Mouse (Mus musculus): ENCODE results near the gene Ctu2. TPM values are rescaled to one million over a fixed set of nuclear protein-coding genes. Genes with fewer than 3 reads are reported as not detected.

Gene Ctu2
- total and polyA plus RNA-seq, 2 experiments from 2014 or later: 52.6 to 99.5 TPM

DNA sequence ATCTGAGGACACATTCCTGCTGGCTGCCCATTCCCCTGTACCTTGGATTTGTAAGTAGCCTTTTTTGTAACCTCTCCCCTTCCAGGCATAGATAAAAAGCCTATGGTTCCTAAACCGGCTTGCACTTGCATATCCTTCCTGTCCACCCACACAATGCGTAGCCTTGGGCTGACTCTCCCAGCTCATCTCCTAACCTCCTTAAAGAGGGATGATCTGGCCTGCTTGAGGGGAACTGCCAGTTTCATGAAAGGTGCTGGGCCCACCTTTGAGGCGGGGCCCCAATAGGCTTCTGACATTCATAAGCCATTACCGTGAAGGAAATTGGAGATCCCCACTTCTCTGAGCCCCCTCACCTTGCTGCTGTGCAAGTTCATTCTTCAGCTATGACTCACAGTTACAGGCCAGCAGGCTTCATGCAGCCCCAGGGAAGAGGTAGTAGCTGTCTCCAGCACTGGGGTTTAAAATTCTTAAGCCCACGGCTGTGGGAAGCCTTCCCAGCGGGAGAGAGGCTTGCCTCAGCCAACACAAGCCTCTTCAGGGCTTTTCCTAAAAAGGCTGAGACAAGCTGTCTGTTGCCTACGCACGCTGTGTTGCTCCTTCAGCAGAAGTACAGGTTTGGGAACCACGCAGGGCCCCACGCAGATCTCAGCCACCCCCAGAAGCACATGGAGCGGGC lies 14.3 kb upstream of the Ctu2 start:
- Histone ChIP-seq H3K4me3 (ENCODE audit: low read depth, low read length) (no peak overlapping the region), H3K27me3 (ENCODE audit: insufficient read depth, low read length) (peaks cover 38% of the 10 kb centered on the region), H3K4me1 (ENCODE audit: insufficient read depth, low read length) (peaks cover 6% of the 10 kb centered on the region; the same call in 1 of the 2 replicates), H3K36me3 (ENCODE audit: insufficient read depth, low read length) (peaks cover 11% of the 10 kb centered on the region), H3K9ac (replicated peaks; ENCODE audit: low read length, poor library complexity, severe bottlenecking) (no peak overlapping the region), H3K4me2 (ENCODE audit: low read depth, low read length, poor library complexity, severe bottlenecking) (no peak overlapping the region), H3K9me3 (ENCODE audit: low read length) (no peaks in the 10 kb centered on the region), H3K27ac (ENCODE audit: low read depth, low read length) (no peak overlapping the region)
- ATAC-seq (ENCODE audit: low FRiP score) (no peak), DNase-seq (ENCODE audit: low spot score) (no peak)
- 49% methylated on average over 11 of the region's 11 CpGs for WGBS
- no peak for TF ChIP-seq CTCF (IDR thresholded peaks at IDR 0.05)

DNA sequence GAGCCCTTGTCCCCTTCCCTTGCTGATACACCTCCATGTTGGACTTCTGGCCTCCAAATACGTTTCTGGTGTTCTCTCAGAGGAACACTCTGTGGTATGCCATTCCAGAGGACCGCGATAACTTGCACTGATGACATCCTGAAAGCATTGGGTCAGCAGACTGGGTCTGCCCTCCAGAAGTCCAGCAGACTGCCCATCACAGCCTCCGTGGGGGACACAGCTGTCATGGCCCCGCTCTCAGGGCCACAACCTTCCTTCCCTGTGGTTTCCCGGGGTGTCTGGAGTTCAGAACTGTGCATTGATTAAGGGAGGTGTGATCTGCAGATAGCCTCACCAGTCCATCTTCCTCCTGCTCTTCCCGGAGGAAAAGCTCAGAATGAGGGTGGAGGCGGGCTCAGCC lies 13.4 kb upstream of the Ctu2 start:
- H3K4me2 ChIP-seq (ENCODE audit: low read depth, low read length, poor library complexity, severe bottlenecking): no peak overlapping the region

DNA sequence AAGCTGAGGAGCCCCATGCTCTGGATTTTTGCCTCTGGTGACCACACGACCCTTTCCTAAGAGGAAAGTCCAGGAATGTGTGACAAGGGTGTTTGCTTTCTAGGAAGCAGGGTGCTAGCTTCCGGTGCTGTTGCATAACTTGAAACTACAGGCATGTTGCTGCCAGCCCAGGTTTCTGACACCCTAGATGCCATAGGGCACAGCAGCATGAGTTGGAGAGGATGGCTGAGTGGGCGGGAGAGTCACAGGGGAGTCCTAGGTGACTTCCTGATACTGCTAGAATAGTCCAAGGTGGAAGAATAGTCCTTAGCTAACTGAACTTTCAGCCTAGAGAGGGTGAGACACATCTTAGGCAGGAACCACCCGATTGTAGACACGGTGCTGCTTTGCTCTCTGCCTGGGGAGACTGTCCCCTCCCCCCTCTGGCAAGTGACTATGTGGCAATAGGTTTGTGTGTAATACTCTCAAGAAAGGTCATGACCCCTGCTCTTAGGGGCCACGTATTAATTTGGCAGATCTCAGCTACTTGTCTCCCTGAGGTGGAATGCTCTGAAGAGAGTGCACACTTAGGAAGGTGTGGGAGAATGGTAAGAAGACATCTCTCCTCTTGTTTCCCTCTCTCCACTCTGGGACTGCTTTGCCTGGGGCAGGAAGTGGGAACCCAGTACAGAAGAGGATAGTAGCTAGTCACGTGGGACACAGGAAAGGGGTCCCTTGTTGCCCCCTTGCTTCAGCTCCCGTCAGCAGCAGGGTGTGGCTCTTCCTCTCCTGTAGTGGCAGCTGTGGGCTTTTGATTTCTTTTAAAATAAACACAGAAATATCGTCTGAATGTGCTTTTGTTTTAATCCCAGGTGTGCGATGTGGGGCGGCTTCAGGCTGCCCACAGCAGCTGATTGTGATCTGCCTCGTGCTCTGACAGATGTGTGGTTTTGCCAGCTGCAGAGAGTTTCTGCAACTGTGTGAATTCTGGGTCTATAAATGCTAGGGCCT lies 12.0 kb upstream of the Ctu2 start:
- no peak for ATAC-seq (ENCODE audit: low FRiP score)
- H3K27me3 ChIP-seq (ENCODE audit: insufficient read depth, low read length): peaks cover 32% of the 10 kb centered on the region
- no peak overlapping the region for H3K4me2 ChIP-seq (ENCODE audit: low read depth, low read length, poor library complexity, severe bottlenecking)
- no peaks in the 10 kb centered on the region for H3K9me3 ChIP-seq (ENCODE audit: low read length)
- no peak overlapping the region for H3K27ac ChIP-seq (ENCODE audit: low read depth, low read length)
- H3K9ac ChIP-seq (replicated peaks; ENCODE audit: low read length, poor library complexity, severe bottlenecking): no peak overlapping the region
- peaks cover 33% of the 10 kb centered on the region for H3K36me3 ChIP-seq (ENCODE audit: insufficient read depth, low read length)
- H3K4me1 ChIP-seq (ENCODE audit: insufficient read depth, low read length): peaks cover 6% of the 10 kb centered on the region; the same call in 1 of the 2 replicates
- TF ChIP-seq CTCF (IDR thresholded peaks at IDR 0.05): no peak
- no peak for DNase-seq (ENCODE audit: low spot score)
- no peak overlapping the region for H3K4me3 ChIP-seq (ENCODE audit: low read depth, low read length)
- WGBS: 71% methylated on average over 12 of the region's 12 CpGs

More for the DNA sequence above, 13.4 kb upstream of the Ctu2 start:
- H3K36me3 ChIP-seq (ENCODE audit: insufficient read depth, low read length): peaks cover 19% of the 10 kb centered on the region
- H3K9me3 ChIP-seq (ENCODE audit: low read length): no peaks in the 10 kb centered on the region
- no peak overlapping the region for H3K27ac ChIP-seq (ENCODE audit: low read depth, low read length)
- DNase-seq (ENCODE audit: low spot score): no peak
- 69% methylated on average over 8 of the region's 8 CpGs for WGBS
- no peak overlapping the region for H3K4me3 ChIP-seq (ENCODE audit: low read depth, low read length)
- no peak for TF ChIP-seq CTCF (IDR thresholded peaks at IDR 0.05)
- no peak for ATAC-seq (ENCODE audit: low FRiP score)
- H3K27me3 ChIP-seq (ENCODE audit: insufficient read depth, low read length): peaks cover 38% of the 10 kb centered on the region
- no peak overlapping the region for H3K9ac ChIP-seq (replicated peaks; ENCODE audit: low read length, poor library complexity, severe bottlenecking)
- peaks cover 6% of the 10 kb centered on the region; the same call in 1 of the 2 replicates for H3K4me1 ChIP-seq (ENCODE audit: insufficient read depth, low read length)

DNA sequence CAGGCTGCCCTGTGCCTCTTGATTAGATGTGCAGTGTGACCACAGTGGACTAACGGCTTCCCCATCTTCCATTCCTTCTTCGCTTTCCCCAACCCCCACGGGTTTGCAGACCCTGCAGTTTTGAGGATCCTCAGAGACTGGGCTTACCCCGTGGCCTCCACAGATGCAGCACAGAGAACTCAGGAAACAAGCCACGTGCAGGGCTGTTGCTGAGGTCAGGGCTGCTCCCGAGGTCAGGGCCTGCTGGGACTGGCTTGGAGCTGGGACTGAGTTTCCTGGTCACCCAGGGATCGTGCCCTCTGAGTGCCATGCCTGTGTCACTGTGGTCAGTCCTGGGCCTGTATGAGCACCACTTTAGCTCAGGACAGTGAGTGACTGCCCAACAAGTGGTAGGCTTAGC lies 11.0 kb upstream of the Ctu2 start:
- no peak for TF ChIP-seq CTCF (IDR thresholded peaks at IDR 0.05)
- ATAC-seq (ENCODE audit: low FRiP score) (no peak), DNase-seq (ENCODE audit: low spot score) (no peak)
- peaks cover 6% of the 10 kb centered on the region; the same call in 1 of the 2 replicates for H3K4me1 ChIP-seq (ENCODE audit: insufficient read depth, low read length)
- no peak overlapping the region for H3K9ac ChIP-seq (replicated peaks; ENCODE audit: low read length, poor library complexity, severe bottlenecking)
- H3K4me2 ChIP-seq (ENCODE audit: low read depth, low read length, poor library complexity, severe bottlenecking): no peak overlapping the region
- H3K27me3 ChIP-seq (ENCODE audit: insufficient read depth, low read length): peaks cover 24% of the 10 kb centered on the region
- peaks cover 42% of the 10 kb centered on the region for H3K36me3 ChIP-seq (ENCODE audit: insufficient read depth, low read length)
- WGBS: 65% methylated on average over 7 of the region's 7 CpGs
- no peaks in the 10 kb centered on the region for H3K9me3 ChIP-seq (ENCODE audit: low read length)
- no peak overlapping the region for H3K27ac ChIP-seq (ENCODE audit: low read depth, low read length)
- no peak overlapping the region for H3K4me3 ChIP-seq (ENCODE audit: low read depth, low read length)

DNA sequence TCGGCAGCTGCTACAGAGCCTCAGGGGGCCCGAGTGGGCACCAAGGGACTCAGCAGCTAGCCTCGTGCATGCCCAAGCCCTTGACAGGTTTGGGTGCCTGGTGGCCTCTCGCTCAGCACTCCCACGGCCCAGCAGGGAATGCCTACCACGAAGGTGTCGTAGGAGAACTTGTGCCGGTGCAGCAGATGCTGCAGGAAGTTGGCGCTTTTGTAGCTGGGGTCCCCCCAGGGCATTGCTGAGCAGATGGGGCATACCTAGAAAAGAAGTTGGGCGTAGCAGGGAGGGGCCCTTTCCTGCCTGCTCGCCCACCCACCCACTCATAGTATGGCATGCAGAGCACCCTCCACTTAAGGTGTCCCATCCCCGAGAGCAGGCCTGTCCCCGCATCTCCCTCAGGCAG lies 8.1 kb upstream of the Ctu2 start:
- H3K36me3 ChIP-seq (ENCODE audit: insufficient read depth, low read length): peaks cover 53% of the 10 kb centered on the region
- ATAC-seq (ENCODE audit: low FRiP score): no peak

More for the DNA sequence above, 8.1 kb upstream of the Ctu2 start:
- no peak overlapping the region for H3K9ac ChIP-seq (replicated peaks; ENCODE audit: low read length, poor library complexity, severe bottlenecking)
- no peak overlapping the region for H3K4me2 ChIP-seq (ENCODE audit: low read depth, low read length, poor library complexity, severe bottlenecking)
- DNase-seq (ENCODE audit: low spot score): no peak
- WGBS: 93% methylated on average over 13 of the region's 13 CpGs
- no peaks in the 10 kb centered on the region for H3K9me3 ChIP-seq (ENCODE audit: low read length)
- no peak overlapping the region for H3K27ac ChIP-seq (ENCODE audit: low read depth, low read length)
- no peaks in the 10 kb centered on the region for H3K27me3 ChIP-seq (ENCODE audit: insufficient read depth, low read length)
- no peak for TF ChIP-seq CTCF (IDR thresholded peaks at IDR 0.05)
- no peak overlapping the region for H3K4me3 ChIP-seq (ENCODE audit: low read depth, low read length)
- H3K4me1 ChIP-seq (ENCODE audit: insufficient read depth, low read length): no peaks in the 10 kb centered on the region
